Mouse (Mus musculus) granulocyte monocyte progenitor cell, adult 5-6 weeks (primary cell): ENCODE data around the gene Myo1h. TPM values are rescaled to one million over a fixed set of nuclear protein-coding genes. Genes with fewer than 3 reads are reported as not detected.

Experiments
- ATAC-seq: replicated peaks from 2 replicates; pipeline ENCODE4 v1.8.0; 2016; ENCODE audit warnings: mild to moderate bottlenecking, moderate TSS enrichment, inconsistent platforms; ENCODE audit not compliant: poor library complexity, severe bottlenecking
- total RNA-seq, 2 experiments: library from RNA; stranded (forward) in 1 of 2; stranded (reverse) in 1 of 2; fragments of 200-712, 200-1000 nt in 1 of 2; fragments of >200 nt in 1 of 2; fragmentation: Nextera tagmentation in 1 of 2; gene quantifications; 2 replicates each; pipeline ENCODE4 v1.2.3; 2014 to 2017

The Myo1h gene
- total RNA-seq (2014; fragmentation: Nextera tagmentation): 0.15 and 1.0 TPM in 2 replicates
- 0.82 and 1.5 TPM in 2 replicates for total RNA-seq (2017)

- no peak for ATAC-seq
Measured at GRCm38 (mm10) chr5:114288874-114289273, at the start of gene Myo1h. Gene Myo1h (plus strand): TSS chr5:114289166.

DNA sequence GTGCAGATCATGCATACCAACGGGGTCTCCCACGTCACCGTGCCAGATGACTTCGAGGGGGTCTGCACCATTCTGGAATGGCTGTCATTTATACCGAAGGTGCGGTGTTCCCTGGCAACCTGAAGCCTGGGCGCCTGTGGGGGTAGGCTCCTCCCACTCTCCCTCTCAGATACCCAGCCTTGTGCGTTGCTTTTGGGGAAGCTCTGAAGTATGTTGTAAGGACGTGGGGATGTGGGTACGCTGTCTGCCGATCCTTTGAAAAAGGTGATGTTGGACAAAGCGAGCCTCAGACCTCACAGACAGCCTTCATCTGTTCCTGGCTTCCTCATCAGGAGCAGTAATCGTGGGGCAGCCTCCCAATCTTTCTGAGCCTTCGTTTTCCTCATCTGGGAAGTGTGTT is 49.2 kb upstream of the Myo1h start:
- peak; percentile 87 for ATAC-seq

DNA sequence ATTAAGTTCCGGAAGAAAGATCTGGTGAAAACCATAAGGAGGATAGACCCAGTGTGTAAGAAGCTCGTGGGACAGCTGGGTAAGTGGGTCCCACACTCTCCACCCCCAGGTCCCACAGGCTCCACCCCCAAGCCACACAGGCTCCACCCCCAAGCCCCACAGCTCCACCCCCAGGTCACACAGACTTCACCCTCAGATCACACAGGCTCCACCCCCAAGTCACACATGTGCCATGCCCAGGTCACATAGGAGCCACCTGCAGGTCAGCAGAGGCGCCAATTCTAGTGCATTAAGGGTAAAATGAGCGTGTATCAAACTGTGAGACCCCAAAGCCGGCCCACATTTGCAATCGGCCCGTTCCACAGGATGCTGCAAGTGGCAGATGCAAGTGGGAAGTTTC is 42.5 kb upstream of the Myo1h start:
- no peak for ATAC-seq

DNA sequence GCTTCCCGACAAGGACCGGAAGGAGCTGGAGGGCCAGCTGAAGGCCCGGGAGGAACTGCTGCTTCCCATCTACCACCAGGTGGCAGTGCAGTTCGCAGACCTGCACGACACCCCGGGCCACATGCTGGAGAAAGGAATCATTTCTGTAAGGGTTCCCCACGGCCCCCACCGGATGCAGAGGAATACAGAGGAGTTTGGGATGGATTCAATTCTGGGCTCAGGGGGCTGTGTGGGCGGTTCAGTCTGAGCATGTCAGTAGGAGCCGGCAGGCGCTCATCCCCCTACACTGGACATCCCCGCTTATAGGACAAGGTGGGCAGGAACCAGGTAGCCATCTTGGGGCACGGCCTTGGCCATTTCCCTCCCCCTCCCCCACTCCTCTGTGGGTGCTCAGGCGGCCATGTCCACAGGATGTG is 40.8 kb upstream of the Myo1h start:
- peak; percentile 73 for ATAC-seq

GRCm38 (mm10) chr5:114259495-114259894 is 29.5 kb upstream of the Myo1h start:
- ATAC-seq: peak; percentile 48

- no peak for ATAC-seq
Measured at GRCm38 (mm10) chr5:114261494-114261893, 27.5 kb upstream of the Myo1h start.

GRCm38 (mm10) chr5:114264030-114264459 is 24.9 kb upstream of the Myo1h start:
- no peak for ATAC-seq

- no peak for ATAC-seq
Measured at GRCm38 (mm10) chr5:114264791-114265190, 24.2 kb upstream of the Myo1h start.

GRCm38 (mm10) chr5:114268646-114269045 is 20.3 kb upstream of the Myo1h start:
- ATAC-seq: no peak

DNA sequence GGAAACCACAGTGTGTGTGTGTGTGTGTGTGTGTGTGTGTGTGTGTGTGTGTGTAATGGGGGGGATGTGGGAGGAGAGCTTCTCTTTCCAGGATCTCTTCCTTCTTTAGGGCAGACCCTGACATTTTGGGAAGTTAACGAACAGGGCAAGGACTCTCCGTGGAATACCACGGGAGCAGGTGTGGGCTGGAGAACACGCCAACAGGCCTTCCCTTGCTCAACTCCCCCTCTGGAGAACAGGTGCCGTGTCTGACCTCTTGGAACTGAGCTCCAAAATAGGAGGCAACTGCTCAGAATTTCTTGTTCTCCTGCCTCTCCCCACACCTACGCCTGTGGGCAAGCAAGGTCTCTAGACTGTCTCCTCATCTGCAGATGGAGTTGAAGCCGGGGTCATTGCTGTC is 19.5 kb upstream of the Myo1h start:
- no peak for ATAC-seq

DNA sequence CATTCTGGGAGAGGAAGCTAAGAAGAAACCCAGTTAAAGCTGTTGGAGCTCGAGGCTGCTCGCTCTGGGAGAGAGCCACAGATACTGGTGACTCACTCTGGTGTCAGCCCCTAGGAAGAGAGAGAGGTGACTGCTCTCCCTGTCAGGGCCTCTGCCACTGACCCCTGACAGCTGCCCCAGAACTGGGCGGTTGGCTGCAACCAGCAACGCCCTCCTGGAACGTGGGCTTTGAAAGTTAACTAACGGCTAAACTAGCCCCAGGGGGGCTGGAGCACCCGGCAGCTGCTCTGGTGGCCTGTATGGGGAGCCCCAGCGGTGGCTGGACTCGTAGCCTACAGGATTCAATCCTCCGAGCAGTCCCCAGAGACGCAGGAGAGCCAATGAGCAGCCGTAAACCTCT is 19.0 kb upstream of the Myo1h start:
- ATAC-seq: peak; percentile 31; the same call in 1 of the 2 replicates

DNA sequence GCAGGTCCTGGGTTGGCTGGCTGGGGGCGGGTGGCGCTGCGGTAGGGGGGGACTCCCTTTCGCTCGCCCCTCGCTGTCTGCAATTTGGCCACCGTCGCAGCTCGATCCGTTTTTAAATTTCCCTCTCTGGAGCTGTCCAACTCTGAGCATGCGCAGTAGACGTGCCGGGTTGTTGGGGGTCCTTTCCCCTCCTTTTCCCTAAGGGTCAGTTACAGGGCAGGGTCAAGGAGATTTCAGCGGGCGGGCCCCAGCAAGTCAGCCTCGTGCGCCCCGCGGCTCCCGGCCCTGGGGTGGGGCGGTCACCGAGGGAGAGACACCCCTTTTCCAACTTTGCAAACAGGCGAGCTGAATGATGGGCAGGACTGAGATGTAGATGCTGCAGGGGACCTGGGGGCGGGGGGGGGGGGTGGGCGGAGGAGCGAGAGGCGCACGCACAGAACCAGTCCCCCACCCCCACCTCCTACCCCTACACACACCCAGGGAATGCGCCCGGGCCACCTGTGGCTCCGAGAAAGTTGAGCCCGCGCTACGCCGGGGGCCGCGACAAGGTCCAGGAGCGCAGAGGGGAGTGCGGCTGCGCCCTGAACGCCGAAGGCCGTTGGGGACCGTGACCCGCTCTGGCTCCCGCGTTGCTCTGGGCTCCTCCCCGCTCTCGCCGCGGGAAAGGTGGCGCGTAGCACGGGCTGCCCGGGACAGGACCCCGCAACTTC is 15.1 kb upstream of the Myo1h start, which contains the start of gene Foxn4:
TSS of gene Foxn4 (minus strand) at position 115 of the 710 bp plus-strand sequence.
- ATAC-seq: no peak

DNA sequence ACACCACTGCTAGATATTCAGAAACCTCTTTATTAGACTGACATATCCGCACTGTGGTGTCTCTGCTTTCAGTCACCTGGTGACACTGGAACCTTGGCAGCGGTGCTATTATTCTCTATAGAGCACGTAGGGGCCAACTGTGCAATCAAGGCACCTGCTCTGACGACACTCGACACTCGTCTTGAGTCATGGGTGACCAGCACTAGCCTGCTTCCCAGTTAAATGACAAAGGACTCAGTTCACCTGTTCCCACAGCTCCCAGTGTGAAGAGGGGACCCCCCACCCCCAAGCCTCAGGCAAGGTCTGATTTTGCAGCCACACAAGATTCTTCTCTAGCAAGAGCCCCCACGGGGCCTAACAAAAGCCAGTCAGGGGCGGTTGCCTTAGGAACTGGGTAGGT is 13.6 kb upstream of the Myo1h start:
- no peak for ATAC-seq

DNA sequence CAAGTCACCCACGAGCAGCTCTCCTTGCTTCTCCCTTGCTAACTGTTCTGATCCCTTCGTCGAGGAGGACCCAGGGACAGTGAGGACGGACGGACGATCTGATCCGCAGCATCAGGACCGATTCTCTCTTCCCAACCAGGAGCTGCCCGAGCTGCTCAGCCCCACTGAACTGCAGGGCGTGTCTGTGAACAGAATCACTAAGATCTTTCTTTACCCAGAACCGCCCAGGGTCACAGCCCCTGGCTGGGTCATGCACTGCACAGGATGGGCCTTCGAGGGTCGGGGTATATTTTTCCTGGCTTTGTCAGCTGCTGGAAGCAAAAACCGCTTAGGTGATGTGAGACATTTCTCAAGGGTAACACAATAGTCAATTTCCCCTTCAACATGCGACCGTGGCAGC is 13.0 kb upstream of the Myo1h start:
- ATAC-seq: no peak

GRCm38 (mm10) chr5:114279382-114280143 is 9.4 kb upstream of the Myo1h start:
- no peak for ATAC-seq

- ATAC-seq: no peak
Measured at GRCm38 (mm10) chr5:114282346-114282745, 6.6 kb upstream of the Myo1h start.

- ATAC-seq: no peak
Measured at GRCm38 (mm10) chr5:114284604-114285397, 4.2 kb upstream of the Myo1h start.

DNA sequence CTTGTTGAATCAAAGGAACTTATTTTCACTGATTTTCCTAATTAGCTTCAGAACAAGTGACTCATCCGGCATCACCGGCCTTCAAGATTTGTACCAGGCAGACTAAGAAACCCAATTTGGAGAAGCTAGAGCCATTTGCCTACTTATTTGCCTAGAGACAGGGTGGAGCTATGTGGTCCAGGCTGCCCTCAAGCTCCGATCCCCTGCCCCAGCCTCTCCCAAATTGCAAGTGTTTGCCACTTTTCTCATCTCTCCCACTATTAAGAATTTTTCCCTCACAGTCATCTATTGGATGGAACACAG is 3.6 kb upstream of the Myo1h start:
- ATAC-seq: no peak

DNA sequence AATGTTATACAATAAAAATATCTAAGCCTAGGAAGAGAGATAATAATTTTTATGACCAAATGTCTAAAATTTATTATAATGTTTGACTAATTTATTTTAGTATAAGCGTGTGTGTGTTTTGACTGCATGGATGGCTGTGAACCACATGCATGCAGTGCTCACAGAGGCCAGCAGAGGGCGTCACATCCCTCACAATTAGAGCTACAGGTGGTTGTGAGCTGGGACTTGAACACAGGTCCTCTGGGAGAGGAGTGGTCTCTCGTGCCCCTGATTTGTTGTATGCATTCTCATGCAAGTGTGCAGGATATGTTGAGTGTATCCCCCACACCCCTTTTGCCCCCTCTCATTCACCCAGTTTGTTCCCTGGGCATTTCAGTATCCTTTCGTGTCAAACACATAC is 2.9 kb upstream of the Myo1h start:
- ATAC-seq: no peak

GRCm38 (mm10) chr5:114286872-114287571 is 1.9 kb upstream of the Myo1h start:
- ATAC-seq: no peak
